Mouse (Mus musculus) liver, adult 2 months (tissue): ENCODE data around the gene Osbp. TPM values are rescaled to one million over a fixed set of nuclear protein-coding genes. Genes with fewer than 3 reads are reported as not detected.

Experiments used
- DNase-seq: peaks from one replicate; pipeline ENCODE4 v3.0.0-alpha.2; 2011; ENCODE audit warnings: low read depth, low spot score; ENCODE audit errors: extremely low read depth
- H3K27ac ChIP-seq: fragments of 200-500 bp; replicated peaks from 2 replicates; pipeline ENCODE4 v1.5.1; 2012; ENCODE audit warnings: low read depth, mild to moderate bottlenecking, control low read depth, inconsistent platforms, low read length; ENCODE audit not compliant: insufficient read depth
- H3K27me3 ChIP-seq: fragments of 200-500 bp; 2 replicates; pipeline ENCODE4 v1.6.1; 2012; ENCODE audit warnings: mild to moderate bottlenecking, moderate library complexity, low read length, inconsistent platforms; ENCODE audit not compliant: control insufficient read depth, insufficient read depth
- H3K36me3 ChIP-seq: fragments of 200-500 bp; 2 replicates; pipeline ENCODE4 v1.6.1; 2012; ENCODE audit warnings: low read length, inconsistent platforms; ENCODE audit not compliant: control insufficient read depth, insufficient read depth
- H3K4me1 ChIP-seq: fragments of 200-500 bp; 2 replicates; pipeline ENCODE4 v1.6.1; 2011; ENCODE audit warnings: low read length; ENCODE audit not compliant: control insufficient read depth, insufficient read depth
- H3K4me3 ChIP-seq: fragments of 200-500 bp; 2 replicates; pipeline ENCODE4 v1.5.1; 2011; ENCODE audit warnings: low read depth, mild to moderate bottlenecking, control low read depth, low read length, moderate library complexity; ENCODE audit not compliant: insufficient read depth
- H3K79me2 ChIP-seq: fragments of 200-500 bp; 2 replicates; pipeline ENCODE4 v1.6.1; 2012; ENCODE audit warnings: inconsistent platforms, mild to moderate bottlenecking, low read length, moderate library complexity; ENCODE audit not compliant: control insufficient read depth, insufficient read depth
- H3K9ac ChIP-seq: fragments of 200-500 bp; 2 replicates; pipeline ENCODE4 v1.6.1; 2012; ENCODE audit warnings: low read depth, mild to moderate bottlenecking, control low read depth, inconsistent platforms, low read length
- CTCF ChIP-seq: fragments of 200-500 bp; IDR thresholded peaks from 2 replicates; pipeline ENCODE4 v1.5.1; 2011; ENCODE audit warnings: low read depth, low read length, control low read depth
- POLR2A ChIP-seq: fragments of 200-500 bp; IDR thresholded peaks from 2 replicates; pipeline ENCODE4 v1.6.1; 2011; ENCODE audit warnings: low read length, control low read depth; ENCODE audit not compliant: insufficient read depth; ENCODE audit errors: extremely low read depth
- WGBS: fragments of 180-500 bp; shearing (Covaris S2); methylation state at CpG from one replicate; pipeline ENCODE4 v1.1.7; 2018; 5-methylcytosine and 5-hydroxymethylcytosine counted together
- polyA plus RNA-seq: library from polyadenylated mRNA; depleted of rRNA; stranded (reverse); fragments of >200 nt; gene quantifications from 2 replicates; pipeline ENCODE4 v1.2.3, GENCODE M21; 2012
- total RNA-seq: library from RNA; depleted of rRNA; stranded (reverse); fragments of >200 nt; gene quantifications from 2 replicates; pipeline ENCODE4 v1.2.3, GENCODE M21; 2014

The Osbp gene
- total and polyA plus RNA-seq, 2 experiments, result 14.1 to 22.8 TPM

GRCm38 (mm10) chr19:12002125-12002524 is 36.4 kb downstream of the Osbp start:
- Histone ChIP-seq H3K27ac (no peak overlapping the region), H3K4me3 (no peak overlapping the region), H3K79me2 (no peaks in the 10 kb centered on the region), H3K9ac (no peak overlapping the region), H3K4me1 (peaks cover 10% of the 10 kb centered on the region), H3K27me3 (no peaks in the 10 kb centered on the region), H3K36me3 (no peaks in the 10 kb centered on the region)
- WGBS, result 4% methylated on average over 11 of the region's 11 CpGs
- DNase-seq, result peak; percentile 90
- no peak for TF ChIP-seq CTCF
- no peak for TF ChIP-seq POLR2A

GRCm38 (mm10) chr19:12002791-12003190 is 37.0 kb downstream of the Osbp start:
- DNase-seq, result no peak
- TF ChIP-seq POLR2A (no peak), CTCF (no peak)
- Histone ChIP-seq H3K9ac (no peak overlapping the region), H3K4me1 (peaks cover 11% of the 10 kb centered on the region), H3K27ac (no peak overlapping the region), H3K79me2 (no peaks in the 10 kb centered on the region), H3K4me3 (no peak overlapping the region), H3K36me3 (no peaks in the 10 kb centered on the region), H3K27me3 (no peaks in the 10 kb centered on the region)
- WGBS, result 67% methylated on average over 14 of the region's 14 CpGs

- no peaks in the 10 kb centered on the region for H3K27me3 ChIP-seq
- H3K79me2 ChIP-seq, result no peaks in the 10 kb centered on the region
- H3K27ac ChIP-seq, result no peak overlapping the region
- no peak overlapping the region for H3K9ac ChIP-seq
- DNase-seq, result no peak
- WGBS, result 98% methylated on average over 2 of the region's 2 CpGs
- H3K36me3 ChIP-seq, result no peaks in the 10 kb centered on the region
- no peak overlapping the region for H3K4me3 ChIP-seq
- peaks cover 11% of the 10 kb centered on the region for H3K4me1 ChIP-seq
- no peak for TF ChIP-seq CTCF
- TF ChIP-seq POLR2A, result no peak
Measured at GRCm38 (mm10) chr19:12003568-12003967, 37.8 kb downstream of the Osbp start.

GRCm38 (mm10) chr19:12004216-12005008 is 38.7 kb downstream of the Osbp start:
- 46% methylated on average over 9 of the region's 9 CpGs for WGBS
- peak; percentile 37 for DNase-seq
- no peak overlapping the region for H3K27ac ChIP-seq
- H3K27me3 ChIP-seq, result no peaks in the 10 kb centered on the region
- H3K4me3 ChIP-seq, result no peak overlapping the region
- H3K36me3 ChIP-seq, result no peaks in the 10 kb centered on the region
- peaks cover 11% of the 10 kb centered on the region for H3K4me1 ChIP-seq
- H3K79me2 ChIP-seq, result no peaks in the 10 kb centered on the region
- H3K9ac ChIP-seq, result no peak overlapping the region
- TF ChIP-seq CTCF (no peak), POLR2A (no peak)

- WGBS, result under 1% methylated on average over 41 of the region's 41 CpGs
- Histone ChIP-seq H3K79me2 (no peaks in the 10 kb centered on the region), H3K9ac (peak overlapping the region; percentile 88), H3K4me3 (peak overlapping the region; percentile 88), H3K4me1 (peaks cover 11% of the 10 kb centered on the region), H3K36me3 (no peaks in the 10 kb centered on the region), H3K27ac (peak overlapping the region; percentile 94), H3K27me3 (no peaks in the 10 kb centered on the region)
- no peak for TF ChIP-seq POLR2A
- TF ChIP-seq CTCF, result no peak
- peak; percentile 78 for DNase-seq
Measured at GRCm38 (mm10) chr19:12005376-12006360, 39.9 kb downstream of the Osbp start.
